Mouse (Mus musculus) fibroblast of lung, adult 2 months (primary cell): Measurements from ENCODE around the gene Serpine1.
A peak's percentile ranks its signal among the peaks of the same experiment; 100 is the strongest.

Experiments used
- DNase-seq: peaks from one replicate; pipeline ENCODE4 v3.0.0-alpha.2; 2011; ENCODE audit warnings: low read depth

Serpine1 gene

DNA sequence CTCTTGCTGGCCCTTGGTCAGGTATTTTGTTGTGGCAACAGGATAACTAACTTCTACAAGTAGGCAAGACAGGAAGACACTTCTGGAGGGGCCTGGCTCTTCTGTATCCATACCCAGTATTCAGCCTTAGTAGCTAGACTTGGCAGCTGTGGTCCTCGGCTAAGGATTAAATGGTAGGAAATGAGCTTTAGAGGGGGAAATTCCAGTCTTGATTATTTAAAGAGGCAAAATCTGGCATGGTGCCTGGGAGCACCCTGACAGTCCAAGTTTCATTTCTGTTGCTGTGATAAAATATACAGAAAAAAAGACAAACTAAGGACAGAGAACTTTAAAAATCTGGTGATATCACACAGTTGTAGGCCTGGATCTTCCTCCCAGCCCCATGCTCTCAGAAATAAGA lies 24.0 kb upstream of the Serpine1 start:
- no peak for DNase-seq

DNA sequence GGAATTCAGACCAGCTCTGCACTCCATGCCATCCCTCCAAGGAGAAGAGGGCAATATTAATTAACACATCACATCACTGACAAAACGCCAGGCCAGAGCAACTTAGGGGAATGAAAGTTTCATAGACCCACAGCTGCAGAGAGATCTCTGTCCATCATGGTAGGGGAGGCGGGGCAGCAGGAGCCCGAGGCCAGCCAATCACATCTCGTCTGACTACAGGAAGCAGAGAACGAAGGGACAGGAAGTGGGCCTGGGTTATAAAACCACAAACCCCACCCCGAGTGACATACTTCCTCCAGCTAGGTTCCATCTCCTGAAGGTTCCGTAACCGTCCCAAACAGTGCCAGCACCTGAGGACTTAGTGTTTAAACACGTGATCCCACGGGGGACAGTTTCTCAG lies 23.1 kb upstream of the Serpine1 start:
- DNase-seq, result no peak

DNA sequence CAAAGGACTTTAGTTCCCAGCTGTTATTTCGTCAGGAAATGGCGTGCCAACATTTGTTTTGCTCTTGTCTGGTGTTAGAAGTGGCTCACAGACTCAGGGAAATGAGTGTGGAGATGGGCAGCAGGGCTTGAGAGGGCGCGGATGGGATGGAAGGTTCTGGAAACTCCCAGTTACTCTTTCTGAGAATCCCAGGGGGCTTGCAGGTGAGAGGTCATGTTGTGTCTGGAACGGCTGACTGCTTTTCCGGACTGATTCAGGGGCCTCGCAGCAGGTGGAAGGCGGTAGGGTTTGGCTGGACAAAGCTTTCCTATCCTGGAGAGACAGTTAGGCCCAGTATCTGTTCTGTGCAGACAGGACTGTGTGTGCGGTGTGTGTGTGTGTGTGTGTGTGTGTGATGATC lies 21.7 kb upstream of the Serpine1 start:
- no peak for DNase-seq

DNA sequence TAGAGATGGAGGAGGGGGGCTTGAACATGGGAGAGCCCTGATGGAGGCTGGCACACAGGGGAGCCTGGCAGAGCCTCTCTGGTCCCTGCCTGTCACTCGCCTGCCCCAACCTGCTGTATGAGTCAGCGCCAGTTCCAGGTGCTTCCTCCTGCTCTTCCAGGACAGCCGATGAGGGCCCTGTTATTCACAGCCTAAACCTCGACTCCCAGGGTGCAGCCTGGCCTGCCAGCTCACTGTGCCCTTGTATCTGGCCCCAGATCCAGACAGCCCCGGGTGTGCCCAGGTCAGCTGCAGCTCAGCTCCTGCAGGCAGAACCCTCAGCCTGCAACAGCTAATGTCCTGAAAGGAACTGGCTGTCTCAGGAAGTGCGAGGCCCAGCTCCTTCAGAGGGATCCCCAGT lies 19.5 kb upstream of the Serpine1 start:
- DNase-seq, result no peak

DNA sequence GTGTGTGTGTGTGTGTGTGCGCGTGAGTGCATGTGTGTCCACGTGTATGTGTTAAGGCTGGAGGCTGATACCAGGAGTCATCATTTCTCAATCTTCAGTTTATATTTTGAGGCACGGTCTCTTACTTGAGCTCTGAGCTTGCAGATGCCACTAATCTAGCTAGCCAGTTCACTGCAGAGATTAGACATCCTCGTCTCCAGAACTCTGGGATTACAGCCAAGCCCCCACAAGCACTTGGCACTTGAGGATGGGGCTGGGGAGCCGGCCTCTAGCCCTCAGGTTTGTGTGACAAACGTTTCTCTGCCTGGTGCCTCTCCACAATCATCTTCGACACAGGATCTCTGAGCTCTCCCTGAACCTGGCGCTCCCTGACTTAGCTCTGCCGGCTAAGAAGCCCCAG lies 18.8 kb upstream of the Serpine1 start:
- DNase-seq, result no peak

DNA sequence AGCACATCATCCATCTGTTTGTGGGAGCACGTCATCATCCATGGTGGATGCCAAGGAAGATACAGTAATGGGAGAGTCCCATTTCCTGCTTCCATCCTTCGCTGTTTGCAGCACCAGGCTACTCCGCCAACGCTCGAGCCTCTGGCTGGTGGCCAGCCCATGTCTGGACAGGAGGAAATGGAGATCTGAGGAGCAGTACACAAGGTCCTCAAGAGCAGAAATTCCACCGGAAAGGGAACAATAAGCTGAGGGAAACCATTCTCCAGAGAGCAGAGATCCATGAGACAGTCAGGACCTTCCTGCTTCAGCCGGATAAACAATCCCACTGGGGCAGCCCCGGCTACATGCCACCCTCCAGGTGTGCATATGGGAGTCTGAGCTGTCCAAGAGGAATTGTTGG lies 15.3 kb upstream of the Serpine1 start:
- no peak for DNase-seq

DNA sequence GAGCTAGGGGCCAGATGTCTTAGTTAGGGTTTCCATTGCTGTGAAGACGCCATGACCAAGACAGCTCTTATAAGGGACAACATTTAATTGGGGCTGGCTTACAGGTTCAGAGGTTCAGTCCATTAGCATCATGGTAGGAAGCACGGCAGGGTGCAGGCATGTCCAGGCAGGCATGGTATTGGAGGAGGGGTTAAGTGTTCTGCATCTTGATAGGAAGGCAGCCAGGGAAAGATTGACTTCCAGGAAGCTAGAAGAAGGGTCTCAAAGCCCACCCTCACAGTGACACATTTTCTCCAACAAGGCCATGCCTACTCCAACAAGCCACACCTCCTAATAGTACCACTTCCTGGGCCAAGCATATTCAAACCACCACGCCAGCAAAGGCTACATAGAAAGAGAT lies 13.7 kb upstream of the Serpine1 start:
- DNase-seq, result no peak

DNA sequence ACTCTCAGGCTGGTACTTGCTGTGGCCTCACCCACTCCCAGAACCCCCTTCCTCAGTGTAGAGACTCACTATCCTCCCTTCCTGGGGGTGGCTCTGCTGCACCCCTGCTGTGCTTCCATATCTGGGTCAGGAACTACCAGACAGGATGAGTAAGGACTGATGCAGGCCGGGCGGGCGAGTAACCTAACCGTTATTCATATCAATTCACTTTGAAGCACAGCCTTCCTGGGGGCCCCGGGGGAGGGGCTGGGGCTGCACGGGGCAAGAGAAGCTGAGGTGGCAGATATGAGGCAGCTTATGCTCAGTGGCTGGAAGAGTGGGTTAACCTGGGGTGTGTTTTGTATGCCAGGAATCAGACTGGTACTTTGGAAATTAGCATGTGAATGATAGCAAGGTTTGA lies 13.0 kb upstream of the Serpine1 start:
- DNase-seq, result no peak

DNA sequence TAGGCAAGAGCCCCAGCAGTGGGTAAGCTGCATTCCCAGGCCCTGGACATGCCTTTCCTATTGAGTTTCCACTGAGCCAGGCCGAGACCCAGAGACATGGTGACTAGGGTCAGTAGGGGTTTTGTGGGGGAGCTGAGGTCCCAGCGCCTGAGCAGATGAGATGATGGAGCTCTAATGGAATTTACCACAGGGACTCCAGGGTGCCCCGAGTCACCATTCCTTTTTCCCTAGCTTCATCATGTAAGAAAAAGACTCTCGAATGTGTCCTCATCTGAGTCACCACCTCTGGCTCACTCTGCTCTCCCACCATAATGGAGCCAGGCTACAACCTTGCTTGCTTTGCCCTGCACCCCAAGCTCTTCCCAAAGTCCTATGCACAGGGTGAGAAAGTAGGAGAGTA lies 11.0 kb upstream of the Serpine1 start:
- DNase-seq, result no peak

DNA sequence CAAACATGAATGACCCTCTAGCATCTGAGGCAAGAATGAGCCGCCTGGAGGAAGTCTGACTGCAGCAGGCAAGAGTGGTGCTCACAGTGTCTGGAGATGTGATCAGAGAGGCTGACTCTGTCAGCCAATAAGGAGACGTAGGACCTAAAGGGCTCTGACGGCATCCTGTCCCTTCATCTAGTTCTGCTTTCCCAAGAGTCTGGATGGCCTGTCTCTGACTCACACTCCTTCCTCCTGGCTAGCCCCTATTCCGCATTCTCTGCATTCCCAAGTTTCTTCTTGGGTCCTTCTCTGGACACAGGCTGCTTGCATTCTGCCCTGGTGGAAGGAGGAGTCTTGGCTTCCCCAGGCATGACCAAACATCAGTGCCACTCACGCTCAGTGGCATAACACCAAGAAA lies 7.8 kb upstream of the Serpine1 start:
- DNase-seq, result peak; percentile 89

DNA sequence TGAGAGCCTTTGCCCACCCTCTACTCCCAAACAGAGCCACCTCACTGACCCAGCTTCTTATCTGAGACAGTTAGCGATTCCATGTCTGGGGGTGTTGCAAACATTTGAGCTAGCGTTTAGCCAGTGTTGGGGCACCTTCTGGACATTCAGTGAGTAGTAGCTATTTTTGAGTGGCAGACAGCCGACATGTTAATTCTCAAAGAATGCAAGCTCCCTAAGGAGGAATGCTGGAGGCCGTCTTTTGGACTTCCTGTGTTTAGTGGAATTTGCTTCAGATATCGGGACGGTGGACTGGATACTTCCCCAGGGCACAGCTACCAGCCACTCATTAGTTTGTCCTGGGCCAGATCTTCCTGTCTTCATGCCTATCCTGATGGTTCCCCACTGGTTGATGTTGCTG lies 6.5 kb upstream of the Serpine1 start:
- DNase-seq, result no peak

DNA sequence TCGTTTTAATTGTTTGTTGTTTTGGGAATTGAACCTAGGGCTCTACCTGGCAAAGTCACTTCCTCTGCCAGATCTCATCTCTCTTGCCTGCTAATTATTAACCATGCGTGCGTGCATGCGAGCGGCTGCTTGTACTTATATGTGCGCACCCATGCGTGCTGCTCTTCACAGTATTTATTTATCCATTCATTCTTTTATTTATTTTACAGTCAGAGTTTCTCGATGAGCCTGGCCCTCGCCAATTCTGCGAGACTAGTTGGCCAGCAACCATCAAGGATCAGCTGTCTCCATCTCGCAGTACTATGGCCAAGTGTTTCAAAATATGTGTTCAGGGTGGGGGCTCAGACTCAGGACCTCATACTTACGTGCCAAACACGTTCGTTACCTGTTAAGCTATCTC lies 6.0 kb upstream of the Serpine1 start:
- DNase-seq, result no peak

DNA sequence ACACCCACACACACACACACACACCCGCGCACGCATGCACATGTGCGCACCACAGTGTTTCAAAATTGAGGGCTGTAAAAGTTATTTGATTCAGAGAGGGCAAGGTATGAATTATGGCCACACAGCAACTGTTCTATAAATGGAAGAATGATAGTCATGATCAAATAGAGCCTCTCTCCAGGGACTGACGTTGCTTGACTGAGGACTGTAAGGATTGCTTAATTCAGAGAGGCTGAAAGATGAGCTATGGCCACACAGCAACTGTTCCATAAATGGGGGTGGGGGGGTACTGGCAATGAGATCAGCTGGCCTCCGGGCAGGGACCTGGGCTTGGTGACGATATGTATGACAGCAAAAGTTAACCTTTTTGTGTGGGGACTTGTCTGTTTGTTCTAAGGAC lies 5.1 kb upstream of the Serpine1 start:
- no peak for DNase-seq

DNA sequence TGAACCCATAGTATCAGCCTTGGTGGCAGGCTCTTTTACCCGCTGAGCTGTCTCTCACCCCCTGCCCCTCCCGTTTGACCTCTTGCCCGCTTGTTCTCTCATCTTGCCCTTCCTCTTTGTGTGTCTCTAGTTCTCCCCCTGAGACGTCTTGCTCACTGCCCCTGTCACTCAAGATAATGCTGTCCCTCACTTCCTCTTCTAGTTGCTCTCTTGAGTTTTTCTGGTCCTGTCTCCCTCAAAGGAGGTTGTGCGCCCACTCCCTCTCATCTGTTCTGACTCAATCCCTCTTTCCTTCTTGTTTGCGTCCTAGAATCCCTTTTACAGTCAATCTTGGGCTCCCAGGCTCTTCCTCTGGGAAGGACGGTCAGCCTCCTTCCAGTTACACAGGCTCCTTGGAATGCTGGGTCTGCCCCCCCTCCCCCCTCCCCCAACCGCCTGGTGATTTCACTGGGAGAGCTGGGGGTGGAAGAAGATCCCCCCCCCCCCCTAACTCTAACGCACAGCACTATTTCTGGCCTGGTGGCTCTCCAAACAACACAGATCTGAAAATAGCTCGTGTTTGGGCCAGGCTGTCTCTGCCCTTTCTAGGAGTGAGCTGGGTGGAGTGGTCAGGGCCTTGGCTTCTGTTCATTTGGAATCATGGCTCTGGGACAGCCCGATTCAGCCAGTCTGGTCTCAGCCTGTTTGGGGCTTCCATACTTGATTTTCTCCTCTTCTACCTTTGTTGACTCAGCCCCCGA lies 4.3 kb upstream of the Serpine1 start:
- DNase-seq, result peak; percentile 89

DNA sequence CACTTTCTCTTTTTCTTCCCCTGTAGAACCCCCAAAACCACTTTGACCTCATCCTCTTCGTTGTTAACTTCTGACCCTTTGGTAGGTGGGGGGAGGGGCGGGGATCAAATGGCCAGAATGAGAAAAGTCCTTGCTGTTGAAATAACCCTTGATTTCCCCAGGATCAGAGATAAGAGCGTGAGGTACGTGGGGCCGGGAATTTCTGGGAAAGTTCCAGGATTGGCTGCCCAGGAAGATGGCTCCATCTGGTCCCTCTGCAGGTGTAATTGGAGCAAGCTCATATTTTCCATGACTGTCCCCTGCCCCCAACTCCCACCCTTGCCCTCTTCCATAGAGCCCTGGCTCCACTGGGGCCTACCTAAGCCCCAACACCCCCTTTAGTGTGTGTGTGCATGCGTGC lies 3.7 kb upstream of the Serpine1 start:
- no peak for DNase-seq

DNA sequence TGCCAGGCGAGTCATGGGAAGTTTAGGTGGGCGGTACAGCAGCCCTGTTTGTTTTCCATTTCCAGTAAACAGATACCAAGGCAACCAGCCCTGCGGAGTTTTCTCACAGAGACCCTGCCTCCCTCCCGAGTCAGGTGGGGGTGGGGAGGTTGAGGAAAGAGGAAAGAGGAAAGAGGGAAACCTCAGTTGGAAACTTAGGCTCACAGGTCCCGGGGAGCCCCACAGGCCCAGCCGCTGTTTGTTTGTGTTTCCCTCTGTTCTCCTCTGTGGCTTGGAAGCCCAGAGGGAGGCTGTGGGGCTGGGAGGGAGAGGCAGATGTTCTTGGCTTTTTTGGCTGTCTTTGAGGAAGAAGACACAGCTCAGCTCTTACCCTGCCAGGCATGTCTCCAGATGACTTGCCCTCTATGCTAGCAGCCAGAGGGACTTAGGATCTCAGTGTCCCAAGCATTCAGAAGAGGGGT lies 2.2 kb upstream of the Serpine1 start:
- no peak for DNase-seq

DNA sequence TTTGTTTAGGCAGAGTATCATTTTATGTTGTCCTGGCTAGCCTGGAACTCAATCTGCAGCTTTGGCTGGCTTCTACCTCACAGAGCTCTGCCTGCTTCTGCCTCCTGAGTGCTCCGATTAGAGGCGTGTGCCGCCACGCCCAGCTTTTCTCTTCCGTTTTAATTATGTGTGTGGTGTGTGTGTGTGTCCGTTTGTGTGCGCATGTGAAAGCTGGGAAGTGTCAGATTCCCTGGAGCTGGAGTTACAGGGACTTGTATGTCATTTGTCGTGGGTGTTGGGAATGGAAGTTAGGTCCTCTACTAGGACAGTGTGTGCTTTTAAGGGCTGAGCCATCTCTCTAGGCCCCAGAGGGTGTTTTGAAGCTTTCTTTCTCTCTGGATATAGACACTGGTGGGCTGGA lies 1.1 kb upstream of the Serpine1 start:
- no peak for DNase-seq

DNA sequence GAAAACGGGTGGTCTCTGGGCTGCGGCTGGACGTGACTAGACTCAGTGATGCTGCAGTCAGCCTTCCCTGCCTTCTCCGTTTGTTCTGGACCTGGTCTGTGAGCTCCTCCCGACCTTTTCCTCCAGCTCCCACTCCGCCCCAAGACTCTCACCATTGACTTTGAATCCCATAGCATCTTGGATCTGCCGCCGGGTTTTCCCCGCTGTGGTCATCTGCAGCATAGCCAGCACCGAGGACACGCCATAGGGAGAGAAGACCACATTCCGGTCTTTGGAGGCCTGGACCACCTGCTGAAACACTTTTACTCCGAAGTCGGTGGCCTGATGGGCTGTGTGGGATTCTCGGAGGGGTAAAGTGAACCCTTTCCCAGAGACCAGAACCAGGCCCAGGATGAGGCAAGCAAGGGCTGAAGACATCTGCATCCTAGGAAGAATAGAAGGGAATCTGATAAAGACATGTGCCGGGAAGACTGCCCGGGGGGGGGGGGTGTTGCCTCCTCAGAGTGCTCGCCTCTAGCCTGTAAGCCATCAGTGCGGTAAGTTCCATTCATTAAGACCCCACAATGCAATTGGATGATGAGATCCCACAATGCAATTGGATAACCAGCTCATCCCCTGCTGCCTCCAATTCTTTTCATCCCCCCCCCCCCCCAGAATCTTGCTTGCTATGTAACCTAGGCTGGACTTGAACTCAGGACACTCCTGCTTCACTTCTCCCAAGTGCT lies 1.0 kb downstream of the Serpine1 start:
- no peak for DNase-seq

DNA sequence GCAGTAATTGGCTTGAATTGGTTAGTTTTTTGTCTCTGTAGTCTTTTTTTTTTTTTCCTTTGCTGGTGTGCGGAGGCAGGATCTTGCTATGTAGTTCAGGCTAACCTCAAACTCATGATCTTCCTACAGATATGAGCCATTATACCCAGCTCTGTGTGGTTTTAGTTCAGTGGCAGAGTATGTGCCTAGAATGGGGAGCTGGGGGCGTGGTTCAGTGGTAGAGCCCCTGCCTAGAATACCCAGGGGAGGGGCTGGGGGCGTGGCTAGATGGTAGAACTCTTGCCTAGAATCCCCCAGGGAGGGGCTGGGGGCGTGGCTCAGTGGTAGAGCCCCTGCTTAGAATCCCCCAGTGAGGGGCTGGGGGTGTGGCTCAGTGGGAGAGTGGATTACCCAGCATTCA lies 3.4 kb downstream of the Serpine1 start:
- no peak for DNase-seq

DNA sequence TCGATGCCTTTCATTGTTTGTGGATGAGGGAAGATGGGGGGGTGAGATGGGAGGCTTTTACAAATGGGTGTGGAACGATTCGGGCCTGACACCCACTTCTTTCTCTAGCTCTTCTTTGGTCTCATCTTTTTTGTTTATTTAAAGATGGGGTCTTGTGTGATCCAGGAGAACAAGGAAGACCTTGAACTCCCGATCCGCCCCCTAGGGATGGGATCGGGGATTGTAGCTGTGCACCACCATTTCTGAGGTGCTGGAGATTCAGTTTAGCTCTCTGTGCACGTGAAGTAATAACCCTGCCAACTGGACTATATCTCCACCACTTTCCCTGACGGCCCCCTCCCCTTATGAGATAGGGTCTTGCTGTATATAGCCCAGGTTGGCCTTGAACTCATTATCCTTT lies 6.1 kb downstream of the Serpine1 start:
- DNase-seq, result no peak

DNA sequence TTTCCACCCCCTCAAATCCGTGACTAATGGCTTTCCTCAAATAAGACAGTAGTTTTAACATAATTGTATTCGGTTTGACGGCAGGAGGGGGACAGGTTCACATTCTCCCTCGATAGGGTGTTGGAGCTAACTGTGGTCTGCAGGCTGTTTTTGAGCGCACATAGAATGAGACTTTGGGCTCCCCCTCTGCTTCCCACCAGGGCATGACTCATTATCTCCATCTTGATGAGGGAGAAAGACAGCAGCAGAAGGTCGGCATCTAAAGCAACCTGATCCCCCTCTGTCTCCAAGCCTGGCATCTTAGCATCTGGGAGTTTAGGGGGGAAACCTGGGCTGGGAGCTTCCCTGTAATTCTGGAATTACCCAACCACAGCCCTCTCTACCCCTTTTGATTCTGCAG lies 6.6 kb downstream of the Serpine1 start:
- DNase-seq, result no peak

DNA sequence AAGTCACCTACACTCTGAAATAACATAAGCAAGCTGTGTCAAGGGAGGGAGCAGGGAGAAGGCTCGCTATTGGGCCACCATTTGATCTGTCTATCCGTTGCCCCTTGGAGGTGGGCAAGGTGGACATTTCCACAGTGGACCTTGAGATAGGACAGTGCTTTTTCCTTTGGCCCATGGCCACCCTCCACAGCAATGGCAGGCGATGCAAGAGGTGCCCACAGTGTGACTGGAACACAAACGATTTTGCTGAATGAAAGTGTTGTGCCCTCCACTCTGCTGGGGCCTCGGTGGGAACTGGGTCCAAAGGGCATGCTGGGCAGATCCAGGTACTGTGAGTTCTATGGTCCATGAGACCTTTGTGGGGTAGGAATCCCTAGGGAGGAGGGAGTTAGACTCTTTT lies 9.5 kb downstream of the Serpine1 start:
- DNase-seq, result no peak

DNA sequence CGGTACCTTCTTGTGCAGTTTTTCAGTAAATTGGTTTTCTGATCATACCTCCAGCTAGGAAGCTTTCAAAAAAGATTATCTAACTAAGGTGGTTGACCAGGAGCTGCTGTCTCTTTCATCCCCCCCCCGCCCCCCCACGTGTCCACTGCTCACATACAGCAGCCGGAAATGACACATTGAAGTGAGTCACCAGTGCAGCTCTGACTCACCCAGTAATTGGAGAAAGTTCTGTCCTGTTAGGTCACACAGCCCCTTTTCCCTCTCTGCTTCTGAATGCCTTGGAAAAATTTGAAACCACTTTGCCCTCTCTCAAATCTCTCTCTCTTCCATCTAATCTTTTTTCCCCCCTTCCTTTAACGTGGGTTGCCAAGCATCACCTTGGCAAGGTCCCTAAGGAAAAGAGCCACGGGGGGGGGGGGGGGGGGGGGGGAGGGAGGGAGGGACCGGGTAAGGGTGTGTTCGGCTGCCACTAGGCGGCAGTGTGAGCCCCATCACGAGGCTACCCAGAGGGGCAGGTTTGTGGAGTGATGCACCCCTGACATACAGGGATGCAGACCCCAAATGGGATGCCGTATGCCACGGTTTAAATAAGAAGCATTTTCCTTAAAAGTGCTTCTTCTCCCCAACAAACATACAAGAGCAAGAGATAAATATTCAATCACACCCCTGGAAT lies 10.1 kb downstream of the Serpine1 start:
- DNase-seq, result no peak
